Mouse (Mus musculus) spleen, adult 2 months (tissue): Measurements from ENCODE around the gene Slc5a3.

Source experiments
- CTCF ChIP-seq: fragments of 200-500 bp; IDR thresholded peaks from 2 replicates; pipeline ENCODE4 v1.5.1; 2011; ENCODE audit warnings: mild to moderate bottlenecking, inconsistent platforms; ENCODE audit not compliant: insufficient read depth, insufficient read length, insufficient replicate concordance; ENCODE audit errors: extremely low read depth
- POLR2A ChIP-seq: fragments of 200-500 bp; IDR thresholded peaks from 2 replicates; pipeline ENCODE4 v1.6.1; 2011; ENCODE audit warnings: low read depth, low read length, inconsistent platforms

- no peak for TF ChIP-seq POLR2A
- TF ChIP-seq CTCF: no peak
These were observed 45.6 kb downstream of the Slc5a3 start for GRCm38 (mm10) chr16:92103572-92104331.
